Mouse (Mus musculus): ENCODE results near the gene Atp6v1fnb. TPM values are rescaled to one million over a fixed set of nuclear protein-coding genes. Genes with fewer than 3 reads are reported as not detected.

Gene Atp6v1fnb
- polyA plus RNA-seq, 1 experiment from 2014 or later = not detected

Other genes starting within 250 kb of the Atp6v1fnb start
- 22.7 TPM in 2 replicates for gene Hilpda, start 198.9 kb upstream of the Atp6v1fnb start, polyA plus RNA-seq (2016; fragmentation: Nextera tagmentation; extraction: Ambion mirVana)
- gene Fam71f2, start 191.8 kb upstream of the Atp6v1fnb start, polyA plus RNA-seq (2016; fragmentation: Nextera tagmentation; extraction: Ambion mirVana) = 0.26 TPM in 1 of 2 replicates, not detected in the other
- gene Fam71f1, start 152.3 kb upstream of the Atp6v1fnb start, polyA plus RNA-seq (2016; fragmentation: Nextera tagmentation; extraction: Ambion mirVana) = 0.18 TPM in 2 replicates
- 476 and 483 TPM in 2 replicates for gene Calu, start 123.4 kb upstream of the Atp6v1fnb start, polyA plus RNA-seq (2016; fragmentation: Nextera tagmentation; extraction: Ambion mirVana)
- gene Opn1sw, start 83.0 kb upstream of the Atp6v1fnb start, polyA plus RNA-seq (2016; fragmentation: Nextera tagmentation; extraction: Ambion mirVana) = 0.65 and 0.69 TPM in 2 replicates
- 25.1 and 27.0 TPM in 2 replicates for gene Ccdc136, start 75.1 kb upstream of the Atp6v1fnb start, polyA plus RNA-seq (2016; fragmentation: Nextera tagmentation; extraction: Ambion mirVana)
- 90.7 and 98.1 TPM in 2 replicates for gene Flnc, start 38.2 kb upstream of the Atp6v1fnb start, polyA plus RNA-seq (2016; fragmentation: Nextera tagmentation; extraction: Ambion mirVana)
- 175 and 189 TPM in 2 replicates for gene Atp6v1f, start 3.7 kb upstream of the Atp6v1fnb start, polyA plus RNA-seq (2016; fragmentation: Nextera tagmentation; extraction: Ambion mirVana)
- gene Kcp, start 36.5 kb downstream of the Atp6v1fnb start, polyA plus RNA-seq (2016; fragmentation: Nextera tagmentation; extraction: Ambion mirVana) = 10.6 and 15.4 TPM in 2 replicates
- 11.2 and 12.5 TPM in 2 replicates for gene Irf5, start 55.2 kb downstream of the Atp6v1fnb start, polyA plus RNA-seq (2016; fragmentation: Nextera tagmentation; extraction: Ambion mirVana)
- gene Tnpo3, start 138.4 kb downstream of the Atp6v1fnb start, polyA plus RNA-seq (2016; fragmentation: Nextera tagmentation; extraction: Ambion mirVana) = 71.6 and 73.4 TPM in 2 replicates
- gene Tspan33, start 222.8 kb downstream of the Atp6v1fnb start, polyA plus RNA-seq (2016; fragmentation: Nextera tagmentation; extraction: Ambion mirVana) = 11.2 and 11.9 TPM in 2 replicates